ENCODE assay signal across 24 mouse cellular contexts in the genomic region with DNA sequence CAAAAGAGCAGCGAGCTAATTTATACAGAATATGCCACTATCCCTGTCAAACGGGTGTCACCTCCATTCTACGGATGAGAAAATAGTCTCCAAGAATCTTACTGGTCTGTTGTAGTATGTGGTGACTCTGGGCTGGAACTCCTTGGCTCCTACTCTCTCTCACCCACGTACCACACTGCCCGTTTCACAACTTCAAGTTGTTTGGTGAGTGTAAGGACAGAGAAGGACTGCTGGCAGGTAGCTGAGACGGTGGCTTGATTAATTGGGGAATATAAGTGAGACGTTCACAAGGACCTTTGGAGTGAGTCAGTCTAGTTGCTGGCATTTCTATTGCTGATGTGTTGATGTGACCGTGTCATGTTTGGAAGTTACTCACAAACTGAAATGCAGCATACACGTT. TPM values are rescaled to one million over a fixed set of nuclear protein-coding genes. Genes with fewer than 3 reads are reported as not detected.
DNase-seq lines count a peak whose midpoint lies in the region; ATAC-seq and TF ChIP-seq lines count a peak whose summit lies in the region.
"Had no signal": no experiment of that assay in that cellular context is flagged by ENCODE, and none has a peak within 500 bp of the region (broad histone marks: within the 10 kb centered on the region; RNA-seq: fewer than 3 reads in every experiment).

No protein-coding gene starts in this region.

- no peaks in the 10 kb centered on the region for H3K9me3 ChIP-seq in liver, embryonic 13.5 days (replicated peaks)
- no peaks in the 10 kb centered on the region for H3K9me3 ChIP-seq in liver, postnatal 0 days (ENCODE audit: low read length)
- H3K9me3 ChIP-seq in midbrain, embryonic 13.5 days, result no peaks in the 10 kb centered on the region
- no peaks in the 10 kb centered on the region for H3K9me3 ChIP-seq in midbrain, postnatal 0 days (ENCODE audit: low read length)
- H3K9me3 ChIP-seq: embryonic facial prominence, embryonic 10.5 days; embryonic facial prominence, embryonic 15.5 days; forebrain, embryonic 10.5 days; forebrain, embryonic 15.5 days; heart, embryonic 13.5 days; kidney, embryonic 15.5 days; limb, embryonic 12.5 days; liver, embryonic 15.5 days had no signal

- no peak overlapping the region for H3K27ac ChIP-seq in gastrocnemius, adult 2 months
- H3K27ac ChIP-seq in liver, embryonic 13.5 days, result peak overlapping the region; percentile 90
- H3K27ac ChIP-seq in liver, postnatal 0 days (ENCODE audit: low read depth), result no peak overlapping the region
- no peak overlapping the region for H3K27ac ChIP-seq in midbrain, embryonic 13.5 days
- no peak overlapping the region for H3K27ac ChIP-seq in midbrain, postnatal 0 days (ENCODE audit: low read depth, low read length)
- H3K27ac ChIP-seq: embryonic facial prominence, embryonic 10.5 days; embryonic facial prominence, embryonic 15.5 days; forebrain, embryonic 10.5 days; forebrain, embryonic 15.5 days; heart, embryonic 13.5 days; kidney, embryonic 15.5 days; limb, embryonic 12.5 days had no signal

- intact Hi-C loops in gastrocnemius, adult 2 months (cut with DNase I), result loop anchor here (5.0 kb wide), 2 partner anchors 53 to 123 kb away; no protein-coding TSS in a partner anchor
- intact Hi-C loops in gastrocnemius, postnatal 36 days (cut with DNase I), result loop anchor here (5.0 kb wide), 1 partner anchor 118 kb away; no protein-coding TSS in a partner anchor

- ATAC-seq in liver, embryonic 13.5 days (ENCODE audit: low read depth), result no peak
- ATAC-seq in liver, postnatal 0 days, result no peak
- no peak for ATAC-seq in midbrain, embryonic 13.5 days
- ATAC-seq in midbrain, postnatal 0 days (ENCODE audit: low FRiP score), result no peak
- ATAC-seq: forebrain, embryonic 15.5 days; intestine, embryonic 16.5 days had no signal

- DNase-seq in gastrocnemius, adult 2 months, result no peak
- no peak for DNase-seq in gastrocnemius, postnatal 36 days
- no peak for DNase-seq in liver, embryonic 13.5 days
- no peak for DNase-seq in liver, postnatal 0 days
- no peak for DNase-seq in midbrain, postnatal 0 days (ENCODE audit: low spot score)
- DNase-seq in cerebellum, postnatal 10 days, result no peak
- DNase-seq: adrenal gland, adult 8-10 months; cerebellum, adult 2 months; cerebellum, postnatal 25 days; heart, postnatal 10 days; kidney, postnatal 25 days; lung, postnatal 4 days; thymus, postnatal 4 days had no signal

- peak overlapping the region; percentile 86 for H3K4me2 ChIP-seq in liver, embryonic 13.5 days
- no peak overlapping the region for H3K4me2 ChIP-seq in liver, postnatal 0 days (ENCODE audit: low read depth, low read length)
- H3K4me2 ChIP-seq in midbrain, embryonic 13.5 days (replicated peaks), result 0 out of 2 replicates have a peak overlapping the region, but pooled peaks have one; percentile 1
- no peak overlapping the region for H3K4me2 ChIP-seq in midbrain, postnatal 0 days (ENCODE audit: low read depth, low read length, poor library complexity, severe bottlenecking)
- H3K4me2 ChIP-seq: embryonic facial prominence, embryonic 15.5 days; heart, embryonic 13.5 days; limb, embryonic 12.5 days had no signal

- H3K4me3 ChIP-seq in gastrocnemius, adult 2 months, result peak overlapping the region; percentile 24
- 0 out of 2 replicates have a peak overlapping the region, but pooled peaks have one; percentile 2 for H3K4me3 ChIP-seq in liver, embryonic 13.5 days (replicated peaks)
- H3K4me3 ChIP-seq in liver, postnatal 0 days (ENCODE audit: low read depth, low read length), result no peak overlapping the region
- no peak overlapping the region for H3K4me3 ChIP-seq in midbrain, embryonic 13.5 days (replicated peaks)
- no peak overlapping the region for H3K4me3 ChIP-seq in midbrain, postnatal 0 days (ENCODE audit: low read depth, low read length)
- H3K4me3 ChIP-seq: embryonic facial prominence, embryonic 10.5 days; embryonic facial prominence, embryonic 15.5 days; forebrain, embryonic 10.5 days; forebrain, embryonic 15.5 days; heart, embryonic 13.5 days; kidney, embryonic 15.5 days; limb, embryonic 12.5 days had no signal

- no peak for TF ChIP-seq EP300 in liver, postnatal 0 days (IDR thresholded peaks at IDR 0.05; ENCODE audit: low read depth)

- peak overlapping the region; percentile 98 for H3K9ac ChIP-seq in liver, embryonic 13.5 days
- H3K9ac ChIP-seq in liver, postnatal 0 days (replicated peaks), result no peak overlapping the region
- no peak overlapping the region for H3K9ac ChIP-seq in midbrain, embryonic 13.5 days (replicated peaks)
- no peak overlapping the region for H3K9ac ChIP-seq in midbrain, postnatal 0 days (replicated peaks; ENCODE audit: low read length, poor library complexity, severe bottlenecking)
- H3K9ac ChIP-seq: embryonic facial prominence, embryonic 15.5 days; forebrain, embryonic 15.5 days; heart, embryonic 13.5 days; kidney, embryonic 15.5 days; limb, embryonic 12.5 days; liver, embryonic 15.5 days had no signal

- TF ChIP-seq CTCF in gastrocnemius, adult 2 months (IDR thresholded peaks at IDR 0.05), result no peak
- TF ChIP-seq CTCF in liver, postnatal 0 days (IDR thresholded peaks at IDR 0.05; ENCODE audit: low read depth), result no peak
- TF ChIP-seq CTCF in midbrain, postnatal 0 days (IDR thresholded peaks at IDR 0.05), result no peak

- WGBS in liver, embryonic 13.5 days (ENCODE audit: insufficient replicate concordance), result 85% methylated on average over 9 of the region's 9 CpGs
- 84% methylated on average over 9 of the region's 9 CpGs for WGBS in liver, postnatal 0 days (ENCODE audit: insufficient replicate concordance)
- WGBS in midbrain, embryonic 13.5 days, result 94% methylated on average over 9 of the region's 9 CpGs
- 93% methylated on average over 9 of the region's 9 CpGs for WGBS in midbrain, postnatal 0 days

- peaks cover 35% of the 10 kb centered on the region for H3K36me3 ChIP-seq in liver, embryonic 13.5 days
- peaks cover 13% of the 10 kb centered on the region; the same call in 1 of the 2 replicates for H3K36me3 ChIP-seq in liver, postnatal 0 days (replicated peaks; ENCODE audit: insufficient read depth, low read length)
- H3K36me3 ChIP-seq in midbrain, embryonic 13.5 days, result 0 out of 2 replicates have a peak, but pooled peaks cover 5% of the 10 kb centered on the region
- 0 out of 2 replicates have a peak, but pooled peaks cover 7% of the 10 kb centered on the region for H3K36me3 ChIP-seq in midbrain, postnatal 0 days (ENCODE audit: insufficient read depth, low read length)
- H3K36me3 ChIP-seq: embryonic facial prominence, embryonic 15.5 days; G1E; heart, embryonic 13.5 days had no signal

- 0 out of 2 replicates have a peak, but pooled peaks cover 3% of the 10 kb centered on the region for H3K27me3 ChIP-seq in liver, embryonic 13.5 days
- H3K27me3 ChIP-seq in liver, postnatal 0 days (ENCODE audit: insufficient read depth, low read length), result no peaks in the 10 kb centered on the region
- no peaks in the 10 kb centered on the region for H3K27me3 ChIP-seq in midbrain, embryonic 13.5 days
- H3K27me3 ChIP-seq in midbrain, postnatal 0 days (ENCODE audit: insufficient read depth, low read length), result no peaks in the 10 kb centered on the region
- H3K27me3 ChIP-seq: embryonic facial prominence, embryonic 15.5 days; forebrain, embryonic 15.5 days; limb, embryonic 12.5 days had no signal

- peaks cover 76% of the 10 kb centered on the region for H3K4me1 ChIP-seq in liver, embryonic 13.5 days (replicated peaks)
- peaks cover 35% of the 10 kb centered on the region for H3K4me1 ChIP-seq in liver, postnatal 0 days (ENCODE audit: insufficient read depth)
- peaks cover 20% of the 10 kb centered on the region for H3K4me1 ChIP-seq in midbrain, embryonic 13.5 days (replicated peaks)
- H3K4me1 ChIP-seq in midbrain, postnatal 0 days (ENCODE audit: insufficient read depth, low read length), result 0 out of 2 replicates have a peak, but pooled peaks cover 8% of the 10 kb centered on the region

RNA-seq across cellular contexts. Expression of a gene that starts 3.3 kb away (rescaled TPM):
- 10 to 100 TPM; 15.5 to 24.0 TPM for total RNA-seq in gastrocnemius, adult 2 months (2021)
- 10 to 100 TPM; 22.5 to 23.0 TPM for total RNA-seq in gastrocnemius, postnatal 36 days (2021)
- polyA plus RNA-seq in liver, embryonic 13.5 days (2015; fragmentation: Nextera tagmentation; extraction: Ambion mirVana), result 25.6 and 28.7 TPM in 2 replicates
- 11.7 and 15.4 TPM in 2 replicates for polyA plus RNA-seq in liver, postnatal 0 days (2015; fragmentation: Nextera tagmentation; extraction: Ambion mirVana)
- 45.6 and 46.1 TPM in 2 replicates for polyA plus RNA-seq in midbrain, embryonic 13.5 days (2015; fragmentation: Nextera tagmentation; extraction: Ambion mirVana)
- 94.6 and 110 TPM in 2 replicates for total RNA-seq in midbrain, postnatal 0 days (2014; rRNA removed)
- polyA plus RNA-seq in midbrain, postnatal 0 days (2015; fragmentation: Nextera tagmentation; extraction: Ambion mirVana), result 74.5 and 74.6 TPM in 2 replicates
- total RNA-seq: G1E had no signal
- polyA plus RNA-seq: G1E had no signal

Comparison
In these comparisons a context has a peak if more than half of its experiments do, and no peak if none do; other contexts are left out.
1. H3K4me3 ChIP-seq: peak in gastrocnemius, adult 2 months (single experiment) and liver, embryonic 13.5 days (single experiment); none in liver, postnatal 0 days (single experiment), midbrain, embryonic 13.5 days (single experiment) and midbrain, postnatal 0 days (single experiment).
2. H3K4me2 ChIP-seq: peak in liver, embryonic 13.5 days (single experiment) and midbrain, embryonic 13.5 days (single experiment); none in liver, postnatal 0 days (single experiment) and midbrain, postnatal 0 days (single experiment).